Mouse (Mus musculus) ES-E14 (cell line): ENCODE measurements around the gene Cpt1c.

Source experiments
- CHD2 ChIP-seq: IDR thresholded peaks from 2 replicates; pipeline ENCODE4 v1.6.1; 2014; ENCODE audit warnings: mild to moderate bottlenecking, low read depth, low read length, inconsistent platforms
- HCFC1 ChIP-seq: IDR thresholded peaks from 2 replicates; pipeline ENCODE4 v1.6.1; 2012; ENCODE audit warnings: low read length, inconsistent platforms, borderline replicate concordance; ENCODE audit not compliant: insufficient read depth
- MAFK ChIP-seq: IDR thresholded peaks from 2 replicates; pipeline ENCODE4 v1.6.1; 2014; ENCODE audit warnings: mild to moderate bottlenecking, low read depth, low read length, inconsistent platforms; ENCODE audit not compliant: insufficient read depth
- ZNF384 ChIP-seq: IDR thresholded peaks from 2 replicates; pipeline ENCODE4 v1.6.1; 2012; ENCODE audit warnings: low read depth, low read length, inconsistent platforms

DNA sequence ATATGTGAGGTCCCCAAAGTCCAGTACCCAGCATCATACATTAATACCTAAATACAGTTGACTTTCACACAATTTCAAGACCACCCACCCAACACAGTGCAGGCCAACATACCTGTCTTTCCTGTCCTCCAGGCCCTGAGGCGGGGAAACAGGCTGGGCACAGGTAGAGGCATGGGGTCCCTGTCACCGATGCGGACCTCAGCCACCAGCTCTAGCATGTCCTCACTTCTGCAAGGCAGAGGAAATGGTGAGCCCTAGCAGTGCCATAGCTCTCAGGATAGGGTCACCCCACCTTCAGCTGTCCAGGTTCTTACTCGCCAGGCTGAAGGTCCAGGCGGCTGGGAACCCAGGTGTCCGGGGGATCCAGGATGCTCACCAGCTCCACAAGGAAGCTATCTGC, 37.4 kb upstream of the Cpt1c start:
- TF ChIP-seq HCFC1: no peak
- TF ChIP-seq MAFK: no peak
- TF ChIP-seq CHD2: no peak
- no peak for TF ChIP-seq ZNF384
